Mouse (Mus musculus): ENCODE measurements around the gene Skap2.

Skap2 gene

DNA sequence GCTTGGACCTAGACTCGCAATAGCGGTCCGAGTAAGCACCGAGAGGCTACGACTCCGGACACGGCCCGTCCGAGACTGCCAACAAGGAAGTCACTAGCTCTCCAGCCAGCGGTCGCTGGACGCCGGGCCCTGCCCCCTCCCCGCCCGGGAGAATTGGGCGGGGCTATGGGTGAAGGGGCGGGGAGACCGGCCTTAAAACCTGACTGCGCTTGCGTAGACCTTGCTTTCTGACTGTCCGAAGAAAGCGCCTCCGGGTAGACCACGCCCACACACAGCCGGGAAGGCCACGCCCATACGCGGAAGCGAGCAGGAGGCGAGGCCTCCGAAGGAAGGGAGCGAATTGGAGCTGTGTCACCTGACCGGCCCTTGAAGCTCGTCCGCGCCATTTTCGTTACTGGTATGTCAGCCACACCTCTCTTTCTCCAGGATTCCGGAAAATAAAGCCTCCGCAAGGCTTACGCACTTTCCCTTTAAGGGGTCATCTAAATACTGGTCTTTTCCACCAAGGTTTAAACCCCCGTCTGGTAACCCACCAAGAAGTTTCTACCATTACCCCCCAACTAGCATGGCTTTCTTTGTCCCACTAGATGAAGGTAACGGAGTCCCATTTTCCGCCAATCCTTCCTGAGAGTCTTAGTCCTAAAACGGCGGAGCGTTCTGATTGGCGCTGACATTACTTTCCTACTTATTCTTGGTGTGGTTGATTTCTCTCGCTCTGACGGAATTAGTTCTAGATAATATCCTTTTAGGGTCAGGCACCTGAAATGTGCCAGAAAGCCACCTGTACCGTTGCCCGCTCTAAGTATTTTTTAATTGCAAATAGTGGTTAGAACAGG is at the start of gene Skap2:
Gene Skap2, minus strand, starts transcription at position 141 of the 836 bp plus-strand sequence.
- peak; percentile 99 for DNase-seq (ENCODE audit: low read depth, low spot score)
- Histone ChIP-seq H3K36me3 (ENCODE audit: control insufficient read depth, insufficient read depth, low read length, poor library complexity, severe bottlenecking) (no peaks in the 10 kb centered on the region), H3K27me3 (ENCODE audit: control insufficient read depth, insufficient read depth, low read length, poor library complexity, severe bottlenecking) (no peaks in the 10 kb centered on the region)

DNA sequence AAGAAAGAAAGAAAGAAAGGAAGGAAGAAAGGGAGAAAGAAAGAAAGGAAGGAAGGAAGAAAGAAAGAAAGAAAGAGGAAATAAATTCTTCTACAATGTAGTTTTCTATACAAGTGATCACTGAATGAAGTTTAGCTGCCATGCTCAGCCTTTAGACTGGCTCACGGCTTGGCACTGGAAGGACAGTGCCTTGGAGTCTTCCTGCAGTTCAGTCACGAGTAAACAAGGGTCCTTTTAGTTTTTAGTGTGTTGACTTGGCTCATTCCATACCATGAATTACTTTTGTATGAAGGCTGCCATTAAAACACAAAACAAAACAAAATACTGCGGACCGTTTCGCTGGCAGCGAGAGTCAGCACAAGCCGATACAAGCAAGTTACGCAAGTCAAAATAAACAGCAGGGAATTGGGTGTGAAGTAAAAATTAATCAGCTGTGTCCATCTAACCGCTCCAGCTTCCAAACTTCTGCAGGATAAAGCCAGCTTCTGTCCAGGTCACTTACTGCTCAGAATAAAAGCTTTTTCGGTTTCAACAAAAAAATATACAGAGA is 46.6 kb upstream of the Skap2 start:
- no peak for DNase-seq (ENCODE audit: low read depth, low spot score)
- no peaks in the 10 kb centered on the region for H3K36me3 ChIP-seq (ENCODE audit: control insufficient read depth, insufficient read depth, low read length, poor library complexity, severe bottlenecking)
- no peaks in the 10 kb centered on the region for H3K27me3 ChIP-seq (ENCODE audit: control insufficient read depth, insufficient read depth, low read length, poor library complexity, severe bottlenecking)

DNA sequence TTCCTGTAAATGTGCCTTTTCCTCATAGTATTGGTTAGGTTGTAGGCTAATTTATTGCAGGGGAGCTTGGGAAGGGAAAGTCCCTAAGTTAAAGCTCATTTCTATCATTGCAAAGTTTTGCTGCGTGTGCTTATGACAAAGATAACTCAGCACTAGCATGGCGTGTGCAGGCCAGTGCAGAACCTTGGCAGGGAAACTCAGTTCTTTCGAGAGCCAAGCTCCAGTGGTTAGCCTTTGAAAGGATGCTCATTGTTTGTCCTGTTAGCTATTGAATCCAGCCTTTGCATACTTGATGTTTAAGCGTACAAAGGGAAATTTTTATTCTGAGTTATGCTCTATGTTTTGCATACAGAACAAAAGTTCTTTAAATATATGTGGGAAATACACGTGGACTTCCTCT is 45.8 kb upstream of the Skap2 start:
- Histone ChIP-seq H3K36me3 (ENCODE audit: control insufficient read depth, insufficient read depth, low read length, poor library complexity, severe bottlenecking) (no peaks in the 10 kb centered on the region), H3K27me3 (ENCODE audit: control insufficient read depth, insufficient read depth, low read length, poor library complexity, severe bottlenecking) (no peaks in the 10 kb centered on the region)
- DNase-seq (ENCODE audit: low read depth, low spot score), result no peak

DNA sequence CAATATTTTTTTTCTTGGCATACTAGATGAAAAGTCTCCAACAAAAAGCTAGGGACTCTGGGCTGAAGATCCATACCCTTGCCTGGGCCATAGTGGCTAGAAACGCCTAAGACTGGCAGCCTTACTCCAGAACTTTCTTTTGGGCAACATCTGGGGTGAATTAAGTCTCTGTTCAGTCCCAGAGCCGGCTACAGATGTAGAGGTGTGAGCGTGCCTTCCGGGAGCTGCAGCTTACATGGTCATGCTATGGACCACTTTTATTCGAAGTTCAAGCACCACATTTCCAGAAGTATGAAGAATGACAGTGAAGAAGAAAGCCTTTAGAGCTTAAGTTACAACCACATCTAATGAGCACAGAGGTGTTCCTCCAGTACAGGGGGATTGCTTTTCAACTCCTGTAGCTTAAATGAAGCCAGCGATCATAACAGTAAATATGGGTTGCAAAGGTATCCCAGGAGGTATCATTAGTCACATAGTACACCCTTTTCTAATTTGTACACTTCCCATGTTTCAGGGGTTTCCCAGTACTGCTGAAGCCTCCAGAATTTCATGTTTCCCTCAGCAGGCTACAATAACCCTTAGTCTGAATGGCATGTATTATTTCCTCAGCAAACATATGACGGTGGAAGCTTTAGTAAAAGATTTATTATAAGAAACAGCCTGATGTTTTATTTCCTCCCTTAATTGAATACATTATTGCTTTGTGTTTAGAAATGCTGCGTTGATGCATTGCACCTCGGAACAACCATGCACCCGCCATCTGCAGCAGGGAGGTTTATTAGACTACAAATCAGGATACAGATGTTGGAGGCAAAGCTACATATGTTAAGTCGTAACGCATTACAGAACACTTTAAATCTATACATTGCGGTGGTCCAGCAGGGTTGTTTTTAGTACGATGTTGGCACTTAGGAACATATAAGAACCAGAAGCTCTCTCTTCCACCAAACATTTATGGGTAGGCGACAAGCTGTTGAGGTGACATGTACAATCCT is 41.5 kb upstream of the Skap2 start:
- no peak for DNase-seq (ENCODE audit: low read depth, low spot score)
- H3K36me3 ChIP-seq (ENCODE audit: control insufficient read depth, insufficient read depth, low read length, poor library complexity, severe bottlenecking), result no peaks in the 10 kb centered on the region

DNA sequence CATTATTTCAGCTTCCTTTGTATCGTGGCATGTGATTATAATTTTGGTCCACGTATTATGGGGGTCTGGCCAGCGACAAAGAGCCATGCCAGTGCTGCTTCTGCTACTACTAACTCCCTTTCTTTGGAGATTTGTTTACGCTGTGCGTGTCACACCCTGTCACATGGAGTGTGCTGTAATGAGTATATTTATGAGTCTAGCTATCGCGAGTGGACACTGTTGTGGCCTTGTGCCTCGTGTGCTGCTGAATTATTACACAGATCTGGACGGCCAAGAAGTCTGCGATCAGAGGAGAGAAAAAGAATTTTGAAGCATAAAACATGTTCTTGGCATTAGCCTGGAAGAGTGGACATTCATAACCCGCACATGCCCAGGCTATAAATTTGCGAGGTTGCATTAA is 37.7 kb upstream of the Skap2 start:
- Histone ChIP-seq H3K36me3 (ENCODE audit: control insufficient read depth, insufficient read depth, low read length, poor library complexity, severe bottlenecking) (no peaks in the 10 kb centered on the region), H3K27me3 (ENCODE audit: control insufficient read depth, insufficient read depth, low read length, poor library complexity, severe bottlenecking) (no peaks in the 10 kb centered on the region)
- no peak for DNase-seq (ENCODE audit: low read depth, low spot score)

More for the DNA sequence above, 41.5 kb upstream of the Skap2 start:
- H3K27me3 ChIP-seq (ENCODE audit: control insufficient read depth, insufficient read depth, low read length, poor library complexity, severe bottlenecking), result no peaks in the 10 kb centered on the region

DNA sequence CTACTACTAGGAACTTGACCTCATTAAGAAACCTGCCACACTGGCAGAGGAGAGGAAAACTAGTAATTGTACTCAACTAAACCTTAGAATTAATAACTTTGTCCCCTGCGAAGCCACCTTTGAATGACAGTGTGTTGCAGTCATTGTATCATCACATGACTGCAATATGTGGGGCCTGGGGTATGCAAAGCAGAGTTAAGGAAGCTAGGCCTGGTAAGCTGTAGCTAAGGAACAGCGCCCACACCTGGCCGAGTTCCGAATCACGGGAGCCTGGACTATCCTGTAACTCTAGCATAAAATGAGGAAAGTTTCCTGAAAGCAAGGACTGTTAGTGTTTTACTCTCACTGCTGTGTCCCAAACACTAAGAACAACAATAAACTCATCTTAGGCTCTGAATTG is 33.2 kb upstream of the Skap2 start:
- Histone ChIP-seq H3K27me3 (ENCODE audit: control insufficient read depth, insufficient read depth, low read length, poor library complexity, severe bottlenecking) (no peaks in the 10 kb centered on the region), H3K36me3 (ENCODE audit: control insufficient read depth, insufficient read depth, low read length, poor library complexity, severe bottlenecking) (no peaks in the 10 kb centered on the region)
- DNase-seq (ENCODE audit: low read depth, low spot score), result no peak

DNA sequence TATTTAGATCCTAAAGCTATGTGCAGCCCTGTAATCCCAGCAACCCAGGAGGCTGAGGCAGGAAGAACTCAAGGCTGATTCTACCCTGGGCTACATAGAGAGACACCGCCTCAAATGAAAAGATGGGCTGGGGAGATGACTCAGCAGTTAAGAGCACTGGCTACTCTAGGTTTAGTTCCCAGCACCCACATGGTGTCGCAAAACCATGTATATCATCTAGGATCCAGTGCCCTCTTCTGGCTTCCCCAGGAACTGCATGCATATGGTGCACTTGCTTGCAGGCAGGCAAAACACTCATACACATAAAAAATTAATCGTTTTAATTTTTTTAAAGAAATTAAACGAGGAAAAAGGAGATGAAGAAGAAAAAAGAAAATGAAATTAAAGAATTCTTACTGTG is 23.7 kb upstream of the Skap2 start:
- DNase-seq (ENCODE audit: low read depth, low spot score), result peak; percentile 53
- Histone ChIP-seq H3K27me3 (ENCODE audit: control insufficient read depth, insufficient read depth, low read length, poor library complexity, severe bottlenecking) (no peaks in the 10 kb centered on the region), H3K36me3 (ENCODE audit: control insufficient read depth, insufficient read depth, low read length, poor library complexity, severe bottlenecking) (no peaks in the 10 kb centered on the region)

DNA sequence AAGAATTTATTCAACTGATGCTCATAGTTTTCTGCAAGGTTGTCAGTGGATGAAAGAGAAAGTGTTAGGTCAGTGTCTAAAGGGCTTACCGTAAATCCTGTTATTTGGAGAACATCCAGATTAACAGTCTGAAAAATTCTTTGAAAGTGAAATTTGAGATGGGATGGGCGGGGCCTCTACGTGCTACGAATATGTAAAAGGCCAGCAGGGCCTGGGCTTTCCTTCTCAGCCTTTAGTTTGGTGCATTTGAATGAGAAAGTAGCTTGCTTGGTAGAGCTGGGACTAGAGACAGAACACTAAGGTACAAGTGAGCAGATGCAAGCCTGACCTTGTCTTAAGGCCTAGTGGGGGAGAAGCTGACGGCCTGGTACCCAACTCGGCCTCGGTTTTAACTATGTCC is 18.8 kb upstream of the Skap2 start:
- Histone ChIP-seq H3K36me3 (ENCODE audit: control insufficient read depth, insufficient read depth, low read length, poor library complexity, severe bottlenecking) (no peaks in the 10 kb centered on the region), H3K27me3 (ENCODE audit: control insufficient read depth, insufficient read depth, low read length, poor library complexity, severe bottlenecking) (no peaks in the 10 kb centered on the region)
- no peak for DNase-seq (ENCODE audit: low read depth, low spot score)

DNA sequence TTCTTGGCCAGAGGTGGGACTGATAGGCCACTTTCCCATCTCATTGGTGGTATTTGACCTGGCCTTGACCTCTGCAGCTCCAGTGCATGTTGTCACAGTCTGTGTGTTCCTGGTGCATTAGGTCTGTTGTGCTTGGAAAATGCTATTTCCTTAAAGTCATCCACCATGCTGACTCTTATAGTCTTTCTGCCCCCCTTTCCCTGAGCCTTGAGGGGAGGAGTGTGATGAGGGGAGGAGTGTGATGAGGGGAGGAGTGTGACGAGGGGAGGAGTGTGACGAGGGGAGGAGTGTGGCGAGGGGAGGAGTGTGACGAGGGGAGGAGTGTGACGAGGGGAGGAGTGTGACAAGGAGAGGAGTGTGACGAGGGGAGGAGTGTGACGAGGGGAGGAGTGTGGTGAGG is 15.8 kb upstream of the Skap2 start:
- DNase-seq (ENCODE audit: low read depth, low spot score), result no peak
- Histone ChIP-seq H3K27me3 (ENCODE audit: control insufficient read depth, insufficient read depth, low read length, poor library complexity, severe bottlenecking) (no peaks in the 10 kb centered on the region), H3K36me3 (ENCODE audit: control insufficient read depth, insufficient read depth, low read length, poor library complexity, severe bottlenecking) (no peaks in the 10 kb centered on the region)

DNA sequence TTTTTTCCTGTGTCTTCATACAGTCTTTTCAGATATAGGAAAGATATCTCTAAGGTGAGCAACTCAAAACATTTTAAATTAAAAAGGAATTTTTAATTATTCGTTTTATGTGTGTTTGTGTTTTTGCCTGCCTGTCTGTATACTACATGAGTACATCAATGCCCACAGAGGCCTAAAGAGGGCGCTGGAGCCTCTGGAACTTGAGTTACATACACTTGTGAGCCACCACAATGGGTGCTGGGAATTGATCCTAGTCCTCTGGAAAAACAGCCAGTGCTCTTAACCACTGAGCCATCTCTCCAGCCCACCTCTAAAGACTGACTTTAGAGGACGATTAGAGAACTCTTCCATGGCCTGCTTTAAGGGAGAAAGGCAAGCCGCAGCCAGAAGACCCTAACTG is 14.8 kb upstream of the Skap2 start:
- Histone ChIP-seq H3K27me3 (ENCODE audit: control insufficient read depth, insufficient read depth, low read length, poor library complexity, severe bottlenecking) (no peaks in the 10 kb centered on the region), H3K36me3 (ENCODE audit: control insufficient read depth, insufficient read depth, low read length, poor library complexity, severe bottlenecking) (no peaks in the 10 kb centered on the region)
- DNase-seq (ENCODE audit: low read depth, low spot score), result no peak

DNA sequence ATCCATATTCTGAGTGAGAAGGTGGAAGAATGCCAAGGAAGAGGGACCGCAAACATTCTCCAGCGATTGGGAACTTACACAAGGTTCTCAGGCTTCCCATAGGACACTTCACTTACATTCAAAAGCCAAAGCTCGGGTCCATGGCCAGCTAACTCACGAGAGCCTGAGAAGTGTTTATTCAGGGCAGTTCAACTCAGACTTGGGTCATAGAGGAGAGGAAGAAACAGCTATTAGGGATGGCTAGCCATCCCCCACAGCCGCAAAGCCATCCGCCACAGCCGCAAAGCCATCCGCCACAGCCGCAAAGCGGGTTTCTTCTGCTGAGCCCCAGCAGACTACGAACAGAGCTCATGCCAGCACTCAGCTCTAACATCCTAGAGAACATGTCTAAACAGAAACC is 13.9 kb upstream of the Skap2 start:
- no peaks in the 10 kb centered on the region for H3K36me3 ChIP-seq (ENCODE audit: control insufficient read depth, insufficient read depth, low read length, poor library complexity, severe bottlenecking)
- H3K27me3 ChIP-seq (ENCODE audit: control insufficient read depth, insufficient read depth, low read length, poor library complexity, severe bottlenecking), result no peaks in the 10 kb centered on the region
- no peak for DNase-seq (ENCODE audit: low read depth, low spot score)

DNA sequence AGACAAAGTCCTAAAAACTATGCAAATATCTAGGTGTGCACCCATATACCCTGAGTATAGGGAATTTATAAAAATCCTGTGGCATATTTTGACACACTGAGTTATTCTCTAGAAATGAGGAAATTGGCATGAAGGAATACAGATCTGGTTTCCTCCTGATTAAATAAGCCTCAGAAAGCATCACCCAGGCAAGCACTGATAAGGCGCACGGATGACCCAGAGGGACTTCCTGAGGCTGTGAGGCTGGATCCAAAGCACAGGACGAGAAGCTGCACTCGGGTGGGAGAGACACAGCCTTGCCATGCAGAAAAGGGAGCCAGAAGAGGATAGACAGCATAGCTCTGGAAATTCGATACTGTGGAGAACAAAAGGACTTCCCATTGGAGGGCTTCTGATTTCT is 12.4 kb upstream of the Skap2 start:
- H3K36me3 ChIP-seq (ENCODE audit: control insufficient read depth, insufficient read depth, low read length, poor library complexity, severe bottlenecking), result no peaks in the 10 kb centered on the region
- H3K27me3 ChIP-seq (ENCODE audit: control insufficient read depth, insufficient read depth, low read length, poor library complexity, severe bottlenecking), result no peaks in the 10 kb centered on the region
- no peak for DNase-seq (ENCODE audit: low read depth, low spot score)

DNA sequence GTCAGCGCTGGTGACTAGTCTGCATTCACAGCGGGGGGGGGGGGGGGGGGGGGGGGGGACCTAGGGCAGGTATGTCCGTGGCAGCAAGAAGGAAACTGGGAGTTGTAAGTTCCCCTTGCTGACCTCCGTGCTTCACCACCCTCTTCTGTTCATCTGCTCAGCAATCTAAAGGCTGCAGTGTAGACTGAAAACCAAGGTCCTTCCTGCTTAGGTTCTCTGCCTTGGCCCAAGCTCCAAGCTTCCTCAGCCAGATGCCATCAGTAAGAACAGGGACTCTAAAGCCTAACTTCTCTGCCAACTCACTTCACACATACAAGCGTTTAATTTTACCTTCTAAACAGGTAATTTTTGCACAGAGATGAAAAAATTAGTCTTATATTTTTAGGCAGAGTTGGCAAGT is 10.0 kb upstream of the Skap2 start:
- no peaks in the 10 kb centered on the region for H3K36me3 ChIP-seq (ENCODE audit: control insufficient read depth, insufficient read depth, low read length, poor library complexity, severe bottlenecking)
- H3K27me3 ChIP-seq (ENCODE audit: control insufficient read depth, insufficient read depth, low read length, poor library complexity, severe bottlenecking), result no peaks in the 10 kb centered on the region
- DNase-seq (ENCODE audit: low read depth, low spot score), result no peak

DNA sequence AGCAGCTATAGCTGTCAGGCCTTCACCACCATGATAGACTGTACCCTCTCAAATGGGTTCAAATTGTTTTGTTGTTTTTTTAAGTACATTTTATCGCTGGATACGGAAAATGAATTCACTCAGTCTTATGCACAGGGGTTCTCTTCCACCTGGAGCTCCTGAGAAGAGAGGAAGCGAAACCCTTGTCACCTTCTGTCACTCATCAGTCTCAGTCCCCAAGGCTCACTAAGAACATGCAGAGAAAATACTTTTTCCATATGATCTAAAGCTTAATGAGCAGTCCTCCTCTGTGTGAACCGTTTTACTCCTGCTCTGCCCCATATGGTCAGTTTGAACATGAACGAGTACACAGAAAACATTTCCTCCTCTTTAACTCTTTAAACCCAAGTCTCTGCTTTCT is 7.9 kb upstream of the Skap2 start:
- H3K36me3 ChIP-seq (ENCODE audit: control insufficient read depth, insufficient read depth, low read length, poor library complexity, severe bottlenecking), result no peaks in the 10 kb centered on the region
- DNase-seq (ENCODE audit: low read depth, low spot score), result no peak
- H3K27me3 ChIP-seq (ENCODE audit: control insufficient read depth, insufficient read depth, low read length, poor library complexity, severe bottlenecking), result no peaks in the 10 kb centered on the region

Data from splenic B cell, adult 2 months (primary cell).